Mouse (Mus musculus): Measurements from ENCODE around the gene Ston2. TPM values are rescaled to one million over a fixed set of nuclear protein-coding genes. Genes with fewer than 3 reads are reported as not detected.

The Ston2 gene
- polyA plus RNA-seq, 1 experiment from 2014 or later, result 8.0 TPM

Small RNA genes within 50 kb of the gene (microRNA-seq; reads per million reads assigned to microRNA genes)
- not detected for gene Gm22015

Other genes starting within 250 kb of the Ston2 start
- 78.2 and 86.8 TPM in 2 replicates for gene Gtf2a1, start 197.9 kb downstream of the Ston2 start, polyA plus RNA-seq (2016; fragmentation: Nextera tagmentation; extraction: Ambion mirVana)
- 93.1 and 94.7 TPM in 2 replicates for gene Sel1l, start 60.8 kb upstream of the Ston2 start, polyA plus RNA-seq (2016; fragmentation: Nextera tagmentation; extraction: Ambion mirVana)

Data from hindbrain, embryonic 12.5 days (tissue).